Mouse (Mus musculus) liver, embryonic 11.5 days (tissue): ENCODE data around the gene Slc26a10. TPM values are rescaled to one million over a fixed set of nuclear protein-coding genes. Genes with fewer than 3 reads are reported as not detected.
A peak's percentile ranks its signal among the peaks of the same experiment; 100 is the strongest.

Experiments used
- ATAC-seq: fragments of 200-750 bp; cut with Nextera tagmentation; replicated peaks from 2 replicates; pipeline ENCODE4 v1.8.0; 2017; ENCODE audit warnings: moderate number of reproducible peaks, mild to moderate bottlenecking, moderate TSS enrichment, moderate library complexity; ENCODE audit not compliant: low FRiP score
- DNase-seq: peaks from one replicate; pipeline ENCODE4 v3.0.0-alpha.2; 2017; ENCODE audit warnings: low spot score
- H3K27ac ChIP-seq: fragments of 300-500 bp; sonication (generic); 2 replicates; pipeline ENCODE4 v1.5.1; 2014; ENCODE audit warnings: mild to moderate bottlenecking, low read depth, low read length, control low read depth
- H3K27me3 ChIP-seq: fragments of 300-500 bp; sonication (generic); replicated peaks from 2 replicates; pipeline ENCODE4 v1.6.1; 2014; ENCODE audit warnings: low read length, mixed read lengths; ENCODE audit not compliant: control insufficient read depth, insufficient read depth
- H3K36me3 ChIP-seq: fragments of 300-500 bp; sonication (generic); 2 replicates; pipeline ENCODE4 v1.6.1; 2014; ENCODE audit warnings: mild to moderate bottlenecking, low read length, moderate library complexity, mixed read lengths; ENCODE audit not compliant: control insufficient read depth, insufficient read depth
- H3K4me1 ChIP-seq: fragments of 300-500 bp; sonication (generic); replicated peaks from 2 replicates; pipeline ENCODE4 v1.6.1; 2014; ENCODE audit warnings: low read length, mixed read lengths; ENCODE audit not compliant: control insufficient read depth, insufficient read depth
- H3K4me2 ChIP-seq: fragments of 300-500 bp; sonication (generic); 2 replicates; pipeline ENCODE4 v1.6.1; 2014; ENCODE audit warnings: mild to moderate bottlenecking, control low read depth, moderate library complexity
- H3K4me3 ChIP-seq: fragments of 300-500 bp; sonication (generic); 2 replicates; pipeline ENCODE4 v1.5.1; 2014; ENCODE audit warnings: low read depth, low read length, control low read depth
- H3K9ac ChIP-seq: fragments of 300-500 bp; sonication (generic); 2 replicates; pipeline ENCODE4 v1.6.1; 2014; ENCODE audit warnings: low read depth, low read length, control low read depth
- H3K9me3 ChIP-seq: fragments of 300-500 bp; sonication (generic); 2 replicates; pipeline ENCODE4 v1.6.1; 2016; ENCODE audit warnings: low read length, inconsistent platforms, mixed read lengths; ENCODE audit not compliant: control insufficient read depth
- WGBS: fragments of 180-500 bp; shearing (Covaris S2); extraction: QIAGEN DNeasy Blood & Tissue Kit; methylation state at CpG from one replicate; pipeline ENCODE4 v1.1.7; 2014; 5-methylcytosine and 5-hydroxymethylcytosine counted together
- polyA plus RNA-seq: library from polyadenylated mRNA; unstranded; fragments of >200 nt; fragmentation: Nextera tagmentation; extraction: Ambion mirVana; gene quantifications from 2 replicates; pipeline ENCODE4 v1.2.1, GENCODE M21; 2014

Gene Slc26a10
- polyA plus RNA-seq, 1 experiment from 2014 or later: 5.2 TPM

- peak overlapping the region; percentile 56 for H3K9ac ChIP-seq
- 20% methylated on average over 13 of the region's 13 CpGs for WGBS
- H3K27ac ChIP-seq: peak overlapping the region; percentile 70
- no peaks in the 10 kb centered on the region for H3K27me3 ChIP-seq
- H3K4me3 ChIP-seq: peak overlapping the region; percentile 30
- DNase-seq: no peak
- H3K4me2 ChIP-seq: peak overlapping the region; percentile 69
- no peaks in the 10 kb centered on the region for H3K9me3 ChIP-seq
- H3K4me1 ChIP-seq: peaks cover 43% of the 10 kb centered on the region
- peak; percentile 64 for ATAC-seq
- H3K36me3 ChIP-seq: peaks cover 2% of the 10 kb centered on the region; the same call in 1 of the 2 replicates
Measured at GRCm38 (mm10) chr10:127122784-127123435, 57.5 kb downstream of the Slc26a10 start.

GRCm38 (mm10) chr10:127122018-127122417 lies 58.4 kb downstream of the Slc26a10 start:
- no peak for ATAC-seq
- 84% methylated on average over 3 of the region's 3 CpGs for WGBS
- no peak overlapping the region for H3K9ac ChIP-seq
- peaks cover 5% of the 10 kb centered on the region for H3K36me3 ChIP-seq
- no peak overlapping the region for H3K4me3 ChIP-seq
- 0 out of 2 replicates have a peak overlapping the region, but pooled peaks have one; percentile 1 for H3K4me2 ChIP-seq
- H3K9me3 ChIP-seq: no peaks in the 10 kb centered on the region
- H3K27me3 ChIP-seq: no peaks in the 10 kb centered on the region
- H3K27ac ChIP-seq: peak overlapping the region; percentile 70; the same call in 1 of the 2 replicates
- no peak for DNase-seq
- peaks cover 36% of the 10 kb centered on the region for H3K4me1 ChIP-seq

Other genes starting within 250 kb of the Slc26a10 start
- 37.4 and 42.2 TPM in 2 replicates for gene Ctdsp2, start 201.9 kb downstream of the Slc26a10 start, polyA plus RNA-seq
- 0.10 and 0.13 TPM in 2 replicates for gene Avil, start 179.9 kb downstream of the Slc26a10 start, polyA plus RNA-seq
- gene Tsfm, start 149.8 kb downstream of the Slc26a10 start, polyA plus RNA-seq: 110 and 119 TPM in 2 replicates
- gene Mettl1, start 139.2 kb downstream of the Slc26a10 start, polyA plus RNA-seq: 54.1 and 58.1 TPM in 2 replicates
- gene Eef1akmt3, start 139.1 kb downstream of the Slc26a10 start, polyA plus RNA-seq: 0.11 and 0.23 TPM in 2 replicates
- gene Cyp27b1, start 132.4 kb downstream of the Slc26a10 start, polyA plus RNA-seq: not detected in 2 replicates
- 0.38 TPM in 2 replicates for gene March9, start 120.5 kb downstream of the Slc26a10 start, polyA plus RNA-seq
- 1,533 and 1,539 TPM in 2 replicates for gene Cdk4, start 117.1 kb downstream of the Slc26a10 start, polyA plus RNA-seq
- 112 and 121 TPM in 2 replicates for gene Tspan31, start 110.4 kb downstream of the Slc26a10 start, polyA plus RNA-seq
- 2.2 and 2.3 TPM in 2 replicates for gene Agap2, start 105.4 kb downstream of the Slc26a10 start, polyA plus RNA-seq
- 51.2 and 54.7 TPM in 2 replicates for gene Os9, start 59.5 kb downstream of the Slc26a10 start, polyA plus RNA-seq
- 21.6 and 26.3 TPM in 2 replicates for gene B4galnt1, start 15.4 kb downstream of the Slc26a10 start, polyA plus RNA-seq
- gene Arhgef25, start 9.4 kb upstream of the Slc26a10 start, polyA plus RNA-seq: 28.3 and 30.2 TPM in 2 replicates
- 64.0 and 70.8 TPM in 2 replicates for gene Dtx3, start 15.1 kb upstream of the Slc26a10 start, polyA plus RNA-seq
- 43.1 and 43.4 TPM in 2 replicates for gene Pip4k2c, start 30.9 kb upstream of the Slc26a10 start, polyA plus RNA-seq
- 1.3 and 1.4 TPM in 2 replicates for gene Kif5a, start 82.7 kb upstream of the Slc26a10 start, polyA plus RNA-seq
- 135 TPM in 2 replicates for gene Dctn2, start 85.7 kb upstream of the Slc26a10 start, polyA plus RNA-seq
- gene Mbd6, start 108.4 kb upstream of the Slc26a10 start, polyA plus RNA-seq: 14.2 and 19.0 TPM in 2 replicates
- 249 and 257 TPM in 2 replicates for gene Mars, start 131.1 kb upstream of the Slc26a10 start, polyA plus RNA-seq
- gene Arhgap9, start 141.3 kb upstream of the Slc26a10 start, polyA plus RNA-seq: 22.0 and 24.4 TPM in 2 replicates
- gene Gli1, start 161.3 kb upstream of the Slc26a10 start, polyA plus RNA-seq: 2.1 and 2.2 TPM in 2 replicates
- gene Inhbe, start 173.8 kb upstream of the Slc26a10 start, polyA plus RNA-seq: 0.04 and 0.09 TPM in 2 replicates
- gene Inhbc, start 189.8 kb upstream of the Slc26a10 start, polyA plus RNA-seq: 1.1 and 1.4 TPM in 2 replicates
- 25.4 and 33.8 TPM in 2 replicates for gene R3hdm2, start 199.7 kb upstream of the Slc26a10 start, polyA plus RNA-seq